Mouse (Mus musculus) CH12.LX (cell line): ENCODE data around the gene Scfd2. TPM values are rescaled to one million over a fixed set of nuclear protein-coding genes. Genes with fewer than 3 reads are reported as not detected.

Source experiments
- DNase-seq: peaks from one replicate; pipeline ENCODE4 v3.0.0-alpha.2; 2013; ENCODE audit errors: extremely low read depth
- H3K27ac ChIP-seq: 2 replicates; pipeline ENCODE4 v1.5.1; 2012; ENCODE audit warnings: low read depth, mild to moderate bottlenecking, control low read depth, moderate library complexity; ENCODE audit not compliant: insufficient read depth
- H3K27me3 ChIP-seq: replicated peaks from 2 replicates; pipeline ENCODE3; 2012; ENCODE audit warnings: inconsistent platforms
- H3K36me3 ChIP-seq, 2 experiments: replicated peaks in 1 of 2; 2 replicates each; pipeline versions ENCODE3 to v1.6.1; 2012; ENCODE audit warnings: inconsistent platforms in 1 of 2, low read length in 1 of 2, mild to moderate bottlenecking in 1 of 2, mixed read lengths in 1 of 2, moderate library complexity in 1 of 2; ENCODE audit not compliant: control insufficient read depth in 1 of 2, insufficient read depth in 1 of 2
- H3K4me1 ChIP-seq, 2 experiments: 2 replicates each; pipeline ENCODE4 v1.6.1; 2012; ENCODE audit warnings: inconsistent platforms in 1 of 2, moderate library complexity in 1 of 2; ENCODE audit not compliant: insufficient read depth in 2 of 2, control insufficient read depth in 1 of 2
- H3K4me2 ChIP-seq: 2 replicates; pipeline ENCODE4 v1.6.1; 2012; ENCODE audit warnings: low read depth, mild to moderate bottlenecking, control low read depth; ENCODE audit not compliant: poor library complexity, insufficient read depth, severe bottlenecking
- H3K4me3 ChIP-seq, 3 experiments: fragments of 150-350 bp in 1 of 3; sonication (generic) in 1 of 3; replicated peaks in 1 of 3; 2 replicates each; pipeline versions ENCODE3 to v1.5.1; 2011 to 2012; ENCODE audit warnings: low read depth in 2 of 3, low read length in 2 of 3, mild to moderate bottlenecking in 2 of 3, moderate library complexity in 2 of 3, control low read depth in 1 of 3, improper control_type of control experiment in 1 of 3, inconsistent platforms in 1 of 3, mixed read lengths in 1 of 3; ENCODE audit not compliant: poor library complexity in 1 of 3
- H3K79me2 ChIP-seq: replicated peaks from 2 replicates; pipeline ENCODE4 v1.6.1; 2012; ENCODE audit warnings: mild to moderate bottlenecking, moderate library complexity; ENCODE audit not compliant: control insufficient read depth, poor library complexity, insufficient read depth, severe bottlenecking; ENCODE audit errors: extremely low read depth
- H3K9ac ChIP-seq: 2 replicates; pipeline ENCODE4 v1.6.1; 2012; ENCODE audit warnings: low read depth, mild to moderate bottlenecking, control low read depth, moderate library complexity; ENCODE audit not compliant: insufficient read depth
- H3K9me3 ChIP-seq: replicated peaks from 2 replicates; pipeline ENCODE3; 2012; ENCODE audit warnings: low read length, inconsistent platforms, mixed read lengths
- CHD1 ChIP-seq: IDR thresholded peaks from 2 replicates; pipeline ENCODE4 v1.6.1; 2012; ENCODE audit warnings: low read depth, low read length, improper control_type of control experiment, inconsistent platforms
- CTCF ChIP-seq, 2 experiments: IDR thresholded peaks in 1 of 2; conservative IDR thresholded peaks in 1 of 2; 2 replicates each; pipeline ENCODE4 v1.5.1; 2011 to 2012; ENCODE audit warnings: low read depth in 2 of 2, low read length in 2 of 2, improper control_type of control experiment in 1 of 2, inconsistent platforms in 1 of 2, mild to moderate bottlenecking in 1 of 2, moderate library complexity in 1 of 2
- E2F4 ChIP-seq: IDR thresholded peaks from 2 replicates; pipeline ENCODE4 v1.6.1; 2011; ENCODE audit warnings: low read depth, low read length, improper control_type of control experiment; ENCODE audit not compliant: insufficient replicate concordance
- ELF1 ChIP-seq: IDR thresholded peaks from 2 replicates; pipeline ENCODE4 v1.6.1; 2014; ENCODE audit warnings: low read depth, mild to moderate bottlenecking, inconsistent platforms, low read length, improper control_type of control experiment
- HCFC1 ChIP-seq: IDR thresholded peaks from 2 replicates; pipeline ENCODE4 v1.6.1; 2012; ENCODE audit warnings: low read depth, mild to moderate bottlenecking, inconsistent platforms, low read length, improper control_type of control experiment
- JUN ChIP-seq: IDR thresholded peaks from 2 replicates; pipeline ENCODE4 v1.6.1; 2011; ENCODE audit warnings: low read depth, mild to moderate bottlenecking, low read length, improper control_type of control experiment, moderate library complexity; ENCODE audit not compliant: insufficient read depth
- JUND ChIP-seq: conservative IDR thresholded peaks from 2 replicates; pipeline ENCODE4 v1.6.1; 2011; ENCODE audit warnings: low read depth, low read length, improper control_type of control experiment
- KAT2A ChIP-seq: IDR thresholded peaks from 2 replicates; pipeline ENCODE4 v1.6.1; 2012; ENCODE audit warnings: low read length, improper control_type of control experiment, inconsistent platforms; ENCODE audit not compliant: insufficient replicate concordance
- MAX ChIP-seq: IDR thresholded peaks from 2 replicates; pipeline ENCODE4 v1.6.1; 2011; ENCODE audit warnings: low read length, improper control_type of control experiment
- MAZ ChIP-seq: IDR thresholded peaks from 2 replicates; pipeline ENCODE4 v1.6.1; 2012; ENCODE audit warnings: low read depth, mild to moderate bottlenecking, inconsistent platforms, low read length, improper control_type of control experiment, moderate library complexity
- MXI1 ChIP-seq: IDR thresholded peaks from 2 replicates; pipeline ENCODE4 v1.6.1; 2011; ENCODE audit warnings: mild to moderate bottlenecking, low read depth, low read length, improper control_type of control experiment
- MYC ChIP-seq: IDR thresholded peaks from 2 replicates; pipeline ENCODE4 v1.6.1; 2011; ENCODE audit warnings: low read depth, mild to moderate bottlenecking, improper control_type of control experiment, low read length
- NELFE ChIP-seq: IDR thresholded peaks from 2 replicates; pipeline ENCODE4 v1.6.1; 2011; ENCODE audit warnings: low read depth, low read length, improper control_type of control experiment
- PAX5 ChIP-seq: IDR thresholded peaks from 2 replicates; pipeline ENCODE4 v1.6.1; 2012; ENCODE audit warnings: low read length, inconsistent platforms, mixed read lengths
- POLR2A ChIP-seq: IDR thresholded peaks from 2 replicates; pipeline ENCODE4 v1.6.1; 2011; ENCODE audit warnings: low read depth, mild to moderate bottlenecking, improper control_type of control experiment, low read length
- SMC3 ChIP-seq: IDR thresholded peaks from 2 replicates; pipeline ENCODE4 v1.6.1; 2011; ENCODE audit warnings: low read depth, low read length, improper control_type of control experiment
- TBP ChIP-seq: conservative IDR thresholded peaks from 2 replicates; pipeline ENCODE4 v1.6.1; 2011; ENCODE audit warnings: low read depth, low read length, improper control_type of control experiment
- UBTF ChIP-seq: IDR thresholded peaks from 2 replicates; pipeline ENCODE4 v1.6.1; 2012; ENCODE audit warnings: low read depth, mild to moderate bottlenecking, inconsistent platforms, low read length, improper control_type of control experiment, moderate library complexity
- USF1 ChIP-seq: IDR thresholded peaks from 2 replicates; pipeline ENCODE4 v1.6.1; 2014; ENCODE audit warnings: low read depth, mild to moderate bottlenecking, inconsistent platforms, low read length, improper control_type of control experiment
- USF2 ChIP-seq: conservative IDR thresholded peaks from 2 replicates; pipeline ENCODE4 v1.6.1; 2011; ENCODE audit warnings: low read depth, low read length, improper control_type of control experiment
- ZC3H11A ChIP-seq: IDR thresholded peaks from 2 replicates; pipeline ENCODE4 v1.6.1; 2012; ENCODE audit warnings: low read depth, mild to moderate bottlenecking, inconsistent platforms, low read length, improper control_type of control experiment
- ZKSCAN1 ChIP-seq: IDR thresholded peaks from 2 replicates; pipeline ENCODE4 v1.6.1; 2012; ENCODE audit warnings: low read depth, inconsistent platforms, low read length, improper control_type of control experiment, borderline replicate concordance
- ZMIZ1 ChIP-seq: IDR thresholded peaks from 2 replicates; pipeline ENCODE4 v1.6.1; 2012; ENCODE audit warnings: low read depth, mild to moderate bottlenecking, inconsistent platforms, low read length, improper control_type of control experiment
- dilution Hi-C: fragments of 300-500 bp; cut with MboI; formaldehyde crosslinking; loops from 2 replicates; pipeline ENCODE4 v1.14.3; 2020; ENCODE audit warnings: low sequenced_read_pairs; ENCODE audit not compliant: extremely low pct_unique_long_range_greater_than_20kb, extremely low pct_ligation_motif_present
- in situ Hi-C: fragments of 300-500 bp; cut with MboI; formaldehyde crosslinking; loops from 3 replicates; pipeline ENCODE4 v1.14.3; 2019; ENCODE audit warnings: low sequenced_read_pairs, low pct_ligation_motif_present, low pct_unique_long_range_greater_than_20kb, mixed read lengths
- polyA plus RNA-seq: library from polyadenylated mRNA; unstranded; fragments of >175 nt; gene quantifications from 2 replicates; pipeline ENCODE4 v1.2.1, GENCODE M21; 2012; ENCODE audit warnings: low read depth; ENCODE audit not compliant: insufficient read length
- total RNA-seq, 2 experiments: library from RNA; depleted of rRNA; stranded (reverse); fragments of 300-350 nt in 1 of 2; fragments of >200 nt in 1 of 2; gene quantifications; 2 replicates each; pipeline ENCODE4 v1.2.3; 2012 to 2014

The Scfd2 gene
- total and polyA plus RNA-seq, 3 experiments: 13.2 to 18.0 (median 14.4) TPM

GRCm38 (mm10) chr5:74254996-74255395 lies 276.6 kb downstream of the Scfd2 start:
- H3K4me3 ChIP-seq: no peak overlapping the region
- DNase-seq: no peak
- H3K27me3 ChIP-seq: no peaks in the 10 kb centered on the region
- dilution Hi-C loops: no loop called here
- in situ Hi-C loops: no loop called here
- no peak overlapping the region for H3K9ac ChIP-seq
- TF ChIP-seq MAZ: no peak
- TF ChIP-seq NELFE: no peak
- no peak for TF ChIP-seq MAX
- TF ChIP-seq SMC3: no peak
- TF ChIP-seq UBTF: no peak
- no peak for TF ChIP-seq POLR2A
- TF ChIP-seq TBP: no peak
- TF ChIP-seq PAX5: no peak
- no peak for TF ChIP-seq HCFC1
- no peak for TF ChIP-seq KAT2A
- no peak for TF ChIP-seq JUND
- TF ChIP-seq ZC3H11A: no peak
- no peak for TF ChIP-seq USF2
- no peak for TF ChIP-seq MYC
- TF ChIP-seq ZKSCAN1: no peak
- TF ChIP-seq ELF1: no peak
- no peak for TF ChIP-seq MXI1
- TF ChIP-seq ZMIZ1: no peak
- TF ChIP-seq CTCF (conservative IDR thresholded peaks at IDR 0.05 in 1 of 2, IDR thresholded peaks at IDR 0.05 in 1 of 2; ENCODE audit: low read depth in 2 of 2, low read length in 2 of 2): no peak
- TF ChIP-seq E2F4: no peak
- TF ChIP-seq, all 38 proteins: peak for 0
- Histone ChIP-seq H3K79me2 (no peaks in the 10 kb centered on the region), H3K9me3 (no peaks in the 10 kb centered on the region), H3K36me3 (no peaks in the 10 kb centered on the region), H3K4me1 (peaks cover 0 to 15% of the 10 kb centered on the region in 2 experiments; a peak in 2 of 4 replicates), H3K4me2 (no peak overlapping the region), H3K27ac (no peak overlapping the region)

GRCm38 (mm10) chr5:74253724-74254328 lies 277.7 kb downstream of the Scfd2 start:
- Histone ChIP-seq H3K27me3 (no peaks in the 10 kb centered on the region), H3K4me2 (no peak overlapping the region), H3K36me3 (no peaks in the 10 kb centered on the region), H3K4me3 (no peak overlapping the region), H3K79me2 (no peaks in the 10 kb centered on the region), H3K9ac (no peak overlapping the region), H3K4me1 (peaks cover 0 to 13% of the 10 kb centered on the region in 2 experiments; a peak in 2 of 4 replicates), H3K9me3 (no peaks in the 10 kb centered on the region)
- in situ Hi-C loops: no loop called here
- no peak for DNase-seq
- TF ChIP-seq CHD1: no peak
- no peak for TF ChIP-seq ELF1
- TF ChIP-seq CTCF (conservative IDR thresholded peaks at IDR 0.05 in 1 of 2, IDR thresholded peaks at IDR 0.05 in 1 of 2; ENCODE audit: low read depth in 2 of 2, low read length in 2 of 2): no peak
- no peak for TF ChIP-seq USF1
- TF ChIP-seq ZC3H11A: no peak
- TF ChIP-seq JUN: no peak
- TF ChIP-seq, all 38 proteins: peak for 0
- H3K27ac ChIP-seq: no peak overlapping the region
- dilution Hi-C loops: no loop called here
